Mouse (Mus musculus) right cerebral cortex, postnatal 36 days (tissue): Measurements from ENCODE around the gene Gm7534.
"Not testable (repeated sequence)": the region's sequence is repeated elsewhere in the genome, so short reads cannot be mapped to it uniquely, and the experiment has no call there.

ENCODE experiments used
- DNase-seq, 2 experiments: peaks; one replicate each; pipeline ENCODE4 v3.0.0; 2022; ENCODE audit warnings: low spot score in 2 of 2, mixed read lengths in 1 of 2

Gene Gm7534

DNA sequence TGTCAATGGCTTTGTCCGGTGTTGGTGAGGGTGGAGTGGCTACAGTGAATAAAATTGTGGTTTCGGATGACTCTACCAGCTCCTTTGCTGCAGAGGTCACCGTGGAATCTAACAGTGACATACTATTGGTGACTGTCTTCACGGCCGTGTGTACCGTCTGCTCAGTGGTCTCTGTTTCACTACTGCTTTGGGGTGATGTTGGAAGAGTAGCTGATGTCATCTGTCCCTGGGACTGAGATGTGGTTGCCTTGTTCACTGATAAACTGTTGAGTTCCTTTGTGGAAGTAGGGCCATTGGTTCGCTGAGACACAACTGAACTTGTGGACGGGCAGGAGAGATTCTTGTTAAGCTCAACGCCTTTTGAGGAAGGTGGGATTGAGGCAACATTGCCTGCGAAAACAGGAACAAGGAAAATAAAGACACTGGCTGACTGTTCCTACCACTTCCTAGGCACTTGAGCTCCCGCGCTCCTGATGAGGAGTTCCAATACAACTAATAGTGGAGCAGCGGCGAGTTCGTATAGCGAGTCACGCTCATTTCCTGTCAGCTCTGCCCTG is 614 bp upstream of the Gm7534 start:
- no peak for DNase-seq

DNA sequence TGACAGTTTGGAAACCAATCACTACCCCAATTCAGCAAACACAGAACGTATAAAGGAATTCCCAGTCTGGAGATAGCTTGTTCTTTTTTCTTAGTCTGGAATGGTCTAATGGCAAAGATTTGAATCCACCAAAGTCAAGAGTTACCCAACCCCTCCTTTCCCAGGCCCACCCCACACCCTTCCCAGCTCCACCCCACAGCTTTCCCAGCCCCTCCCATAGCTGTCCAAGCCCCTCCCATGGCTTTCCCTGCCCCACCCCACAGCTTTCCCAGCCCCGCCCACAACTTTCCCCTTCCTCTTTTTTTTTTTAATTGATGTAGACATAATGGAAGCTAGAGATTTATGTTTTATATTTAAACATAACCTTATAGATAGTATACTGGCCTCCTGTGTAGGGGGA is 3.4 kb downstream of the Gm7534 start:
- DNase-seq: no peak

- DNase-seq: no peak
These were observed 16.5 kb downstream of the Gm7534 start for GRCm38 (mm10) chr4:134186268-134186667.

DNA sequence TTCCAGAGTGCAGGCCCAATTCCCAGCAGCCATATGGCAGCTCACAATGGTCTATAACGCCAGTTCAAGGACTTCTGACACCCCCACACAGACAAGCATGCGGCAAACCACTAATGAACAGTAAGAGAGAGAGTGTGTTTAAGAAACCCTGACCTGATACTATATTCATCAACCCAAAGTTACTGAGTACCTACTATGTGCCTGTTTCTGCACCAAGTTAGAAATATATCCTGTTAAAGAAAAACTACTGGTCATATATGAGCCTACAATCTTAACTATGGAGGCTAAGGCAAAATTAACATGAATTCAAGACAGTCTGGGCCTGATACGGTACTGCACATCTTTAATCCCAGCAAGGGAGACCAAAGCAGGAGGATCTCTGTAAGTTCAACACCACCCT is 17.2 kb downstream of the Gm7534 start:
- no peak for DNase-seq

DNA sequence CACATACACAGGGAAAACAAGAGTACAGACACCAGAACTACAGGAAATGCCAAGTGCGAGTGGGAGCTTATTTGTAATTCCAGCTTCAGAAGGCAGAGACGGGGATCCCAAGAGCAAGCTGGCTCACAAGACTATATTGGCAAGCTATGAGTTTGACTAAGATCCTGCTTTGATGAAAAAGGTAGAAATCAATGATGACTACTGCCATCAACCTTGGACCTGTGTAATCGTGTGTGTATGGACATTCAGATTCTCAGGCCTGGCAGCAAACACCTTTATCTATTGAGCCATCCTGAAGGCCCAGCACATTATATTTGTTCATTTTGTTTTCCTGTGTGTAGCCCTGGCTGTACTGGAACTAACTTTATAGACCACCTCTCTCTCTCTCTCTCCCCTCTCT is 19.1 kb downstream of the Gm7534 start:
- DNase-seq: no peak

GRCm38 (mm10) chr4:134181825-134182224 is 21.0 kb downstream of the Gm7534 start:
- DNase-seq: no peak

GRCm38 (mm10) chr4:134181112-134181511 is 21.7 kb downstream of the Gm7534 start:
- no peak for DNase-seq

- peak in 1 of 2 experiments; percentile 11 for DNase-seq
These were observed 30.4 kb downstream of the Gm7534 start for GRCm38 (mm10) chr4:134172391-134172790.

- no peak for DNase-seq
These were observed 35.9 kb downstream of the Gm7534 start for GRCm38 (mm10) chr4:134166906-134167305.

GRCm38 (mm10) chr4:134165548-134166465 is 37.0 kb downstream of the Gm7534 start:
- no peak for DNase-seq

DNA sequence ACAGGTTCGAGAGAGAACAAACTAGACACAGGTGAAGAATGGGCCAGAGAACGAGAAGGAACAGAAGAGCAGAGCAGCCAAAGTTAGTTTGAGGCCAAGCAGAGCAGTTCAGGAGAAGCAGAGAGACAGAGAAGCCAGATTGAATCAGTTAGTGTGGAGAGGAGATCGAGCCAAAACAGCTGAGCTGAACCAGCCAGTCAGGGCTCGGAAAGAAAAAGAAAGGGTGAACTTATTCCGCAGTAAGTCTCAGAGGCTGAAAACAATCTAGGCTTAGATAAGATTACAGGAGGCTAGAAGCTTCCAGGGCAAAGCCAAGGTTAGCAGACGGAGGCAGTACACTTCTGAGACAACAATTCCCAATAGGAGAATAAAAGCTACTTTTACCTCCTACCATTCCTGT is 37.8 kb downstream of the Gm7534 start:
- DNase-seq: no peak

DNA sequence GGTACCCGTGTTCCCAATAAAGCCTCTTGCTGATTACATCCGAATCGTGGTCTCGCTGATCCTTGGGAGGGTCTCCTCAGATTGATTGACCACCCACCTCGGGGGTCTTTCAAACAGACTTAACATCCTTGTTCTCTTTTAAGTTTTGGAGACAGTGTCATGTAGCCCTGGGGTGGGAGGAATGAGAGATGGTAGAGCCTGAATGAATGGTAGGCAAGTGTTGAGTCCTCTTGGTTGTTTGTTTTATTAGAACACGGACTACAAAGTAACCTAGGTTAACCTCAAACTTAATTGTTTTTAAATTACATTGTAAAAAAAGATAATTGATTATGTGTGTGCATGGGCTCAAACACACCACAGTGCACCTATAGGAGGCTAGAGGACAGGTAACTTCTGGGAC is 38.2 kb downstream of the Gm7534 start:
- DNase-seq: no peak

DNA sequence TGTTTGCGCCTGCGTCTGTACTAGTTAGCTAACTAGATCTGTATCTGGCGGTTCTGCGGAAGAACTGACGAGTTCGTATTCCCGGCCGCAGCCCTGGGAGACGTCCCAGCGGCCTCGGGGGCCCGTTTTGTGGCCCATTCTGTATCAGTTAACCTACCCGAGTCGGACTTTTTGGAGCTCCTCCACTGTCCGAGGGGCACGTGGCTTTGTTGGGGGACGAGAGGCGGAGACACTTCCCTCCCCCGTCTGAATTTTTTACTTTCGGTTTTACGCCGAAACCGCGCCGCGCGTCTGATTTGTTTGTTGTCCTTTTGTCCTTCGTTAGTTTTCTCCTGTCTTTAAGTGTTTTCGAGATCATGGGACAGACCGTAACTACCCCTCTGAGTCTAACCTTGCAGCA is 42.7 kb downstream of the Gm7534 start:
- DNase-seq: not testable (repeated sequence)

- no peak for DNase-seq
These were observed 44.0 kb downstream of the Gm7534 start for GRCm38 (mm10) chr4:134158774-134159173.

DNA sequence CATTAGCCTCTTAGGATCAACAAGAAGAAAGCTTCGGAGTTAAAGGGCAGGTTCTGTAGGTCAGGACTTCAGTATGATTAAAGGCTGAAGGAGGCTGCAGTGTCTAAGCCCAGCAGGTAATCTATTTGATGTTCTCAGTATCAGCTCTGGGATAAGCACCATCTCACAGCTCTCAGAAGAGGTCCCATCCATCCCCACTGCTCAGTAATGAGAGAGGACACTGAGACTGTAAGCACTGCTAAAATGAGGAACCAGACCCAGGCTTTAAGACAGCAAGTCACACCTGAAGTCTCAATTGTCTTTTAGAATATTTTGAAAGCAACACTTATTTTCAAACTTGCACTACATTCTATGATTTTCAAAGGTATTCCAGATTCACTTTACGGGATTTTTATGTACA is 45.2 kb downstream of the Gm7534 start:
- no peak for DNase-seq

- DNase-seq: peak; percentile 39 to 73
These were observed 46.1 kb downstream of the Gm7534 start for GRCm38 (mm10) chr4:134156744-134157143.

GRCm38 (mm10) chr4:134155961-134156465 is 46.8 kb downstream of the Gm7534 start:
- DNase-seq: no peak

DNA sequence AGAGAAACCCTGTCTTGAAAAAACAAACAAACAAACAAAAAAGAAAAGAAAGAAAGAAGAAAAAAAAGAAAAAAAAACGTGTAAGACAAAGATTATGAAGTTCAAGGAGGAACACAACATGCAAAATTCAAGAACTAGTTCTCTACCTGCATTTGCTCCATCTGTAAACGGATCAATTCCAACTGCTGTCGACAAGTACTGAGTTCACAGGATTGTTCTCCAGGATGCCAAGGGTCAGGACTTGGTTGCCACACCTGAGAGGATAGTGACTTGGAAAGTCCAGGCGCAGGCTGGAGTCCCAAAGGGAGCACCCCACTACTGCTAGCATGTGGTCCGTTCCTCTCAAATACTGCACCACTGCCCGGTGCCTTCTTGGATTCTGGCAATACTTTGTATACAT is 47.3 kb downstream of the Gm7534 start:
- no peak for DNase-seq

DNA sequence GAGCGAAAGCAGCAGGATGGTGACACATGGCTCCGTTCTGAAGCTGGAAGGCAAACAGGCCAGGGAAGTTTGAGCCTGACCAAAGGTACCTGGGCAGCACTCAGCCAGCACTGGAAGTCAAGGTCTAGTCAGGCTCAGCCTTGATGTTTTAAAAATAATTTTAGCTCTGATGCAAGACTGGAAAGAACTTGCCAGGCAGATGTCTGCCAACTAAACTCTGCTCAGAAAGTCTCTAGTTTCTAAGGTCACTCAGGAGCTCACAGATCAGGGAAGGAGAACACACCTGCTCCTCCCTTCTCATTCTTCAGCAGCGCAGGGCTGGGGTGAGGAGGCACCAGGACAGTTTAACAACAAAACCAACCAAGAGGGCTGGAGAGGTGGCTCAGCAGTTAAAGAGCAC is 48.5 kb downstream of the Gm7534 start:
- DNase-seq: no peak

DNA sequence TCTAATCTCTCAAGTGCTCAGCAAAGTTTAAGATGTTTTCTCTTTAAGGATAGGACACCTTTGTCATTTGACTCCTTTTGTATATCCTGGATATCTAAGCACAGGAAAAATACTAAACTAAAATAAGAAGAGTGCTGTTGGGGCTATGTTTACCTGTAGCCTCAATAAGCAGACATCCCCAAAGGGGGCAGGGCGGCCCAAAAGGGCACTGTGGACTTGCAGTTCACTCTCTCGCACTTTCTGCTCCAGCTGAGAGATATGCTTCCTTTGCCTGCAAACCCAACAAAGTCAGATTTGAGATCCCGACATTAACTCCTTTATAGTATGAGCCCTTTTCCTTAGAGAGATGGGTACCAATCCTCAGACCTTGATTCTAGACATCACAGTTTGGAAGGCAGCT is 49.1 kb downstream of the Gm7534 start:
- DNase-seq: no peak

DNA sequence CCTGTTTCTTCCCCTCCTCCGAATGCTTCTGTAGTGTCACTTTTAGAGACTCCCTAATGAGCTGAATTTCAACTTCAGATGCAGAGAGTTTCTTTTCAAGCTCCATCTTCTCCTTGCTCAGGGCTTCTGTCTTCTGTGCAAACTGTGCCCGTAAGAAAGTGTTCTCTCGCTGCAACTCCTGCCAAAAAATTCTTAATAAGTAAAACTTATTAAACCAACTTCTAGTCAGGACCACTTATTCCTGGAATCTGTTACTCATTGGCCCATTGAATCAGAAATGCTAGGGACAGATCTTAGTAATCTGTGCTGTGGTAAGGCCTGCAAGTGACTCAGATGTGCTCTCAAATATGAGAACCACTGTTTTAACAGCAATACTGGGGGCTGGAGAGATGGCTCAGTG is 50.7 kb downstream of the Gm7534 start:
- no peak for DNase-seq

GRCm38 (mm10) chr4:134149389-134149788 is 53.4 kb downstream of the Gm7534 start:
- no peak for DNase-seq

DNA sequence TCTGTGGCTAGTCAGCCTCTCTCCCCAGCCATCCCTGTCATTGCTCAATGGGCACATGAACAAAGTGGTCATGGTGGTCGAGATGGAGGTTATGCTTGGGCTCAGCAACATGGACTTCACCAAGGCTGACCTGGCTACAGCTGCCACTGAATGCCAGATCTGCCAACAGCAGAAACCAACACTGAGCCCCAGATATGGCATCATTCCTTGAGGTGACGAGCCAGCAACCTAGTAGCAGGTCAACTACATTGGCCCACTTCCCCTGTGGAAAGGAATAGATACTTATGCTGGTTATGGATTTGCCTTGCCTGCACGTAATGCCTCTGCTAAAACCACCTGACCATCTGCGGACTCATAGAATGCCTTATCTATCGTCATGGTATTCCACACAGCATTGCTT is 58.5 kb downstream of the Gm7534 start:
- not testable (repeated sequence) for DNase-seq
